Mouse (Mus musculus): ENCODE measurements at regions not wholly inside any gene's neighbourhood (a gene's known extent, or its start where the extent isn't known, plus 50 kb on each side); places are given as distances from the start of the nearest gene placed in this dataset.
A peak's percentile ranks its signal among the peaks of the same experiment; 100 is the strongest.
"Not testable (repeated sequence)": the region's sequence is repeated elsewhere in the genome, so short reads cannot be mapped to it uniquely, and the experiment has no call there.

GRCm38 (mm10) chr12:5744086-5744709, 368.7 kb upstream of the Klhl29 start:
- H3K9ac ChIP-seq, result no peak overlapping the region
- no peaks in the 10 kb centered on the region for H3K4me1 ChIP-seq
- H3K9me3 ChIP-seq (replicated peaks), result 0 out of 2 replicates have a peak, but pooled peaks cover 9% of the 10 kb centered on the region
- H3K4me2 ChIP-seq (replicated peaks), result no peak overlapping the region
- H3K27ac ChIP-seq, result no peak overlapping the region
- no peaks in the 10 kb centered on the region for H3K36me3 ChIP-seq
- H3K4me3 ChIP-seq, result no peak overlapping the region
- ATAC-seq (ENCODE audit: low FRiP score), result no peak
- 95% methylated on average over 2 of the region's 2 CpGs for WGBS
- no peaks in the 10 kb centered on the region for H3K27me3 ChIP-seq

GRCm38 (mm10) chr12:5736066-5736465, 360.6 kb upstream of the Klhl29 start:
- no peak overlapping the region for H3K9ac ChIP-seq
- H3K27me3 ChIP-seq, result no peaks in the 10 kb centered on the region
- no peak overlapping the region for H3K27ac ChIP-seq
- no peaks in the 10 kb centered on the region for H3K9me3 ChIP-seq (replicated peaks)
- no peak for ATAC-seq (ENCODE audit: low FRiP score)
- WGBS, result 58% methylated on average over 1 of the region's 1 CpGs
- no peak overlapping the region for H3K4me2 ChIP-seq (replicated peaks)
- peaks cover 6% of the 10 kb centered on the region; the same call in 1 of the 2 replicates for H3K4me1 ChIP-seq
- no peaks in the 10 kb centered on the region for H3K36me3 ChIP-seq
- no peak overlapping the region for H3K4me3 ChIP-seq

GRCm38 (mm10) chr12:5734902-5735301, 359.4 kb upstream of the Klhl29 start:
- no peak overlapping the region for H3K4me3 ChIP-seq
- peaks cover 6% of the 10 kb centered on the region; the same call in 1 of the 2 replicates for H3K4me1 ChIP-seq
- H3K9me3 ChIP-seq (replicated peaks), result no peaks in the 10 kb centered on the region
- no peak for ATAC-seq (ENCODE audit: low FRiP score)
- no peaks in the 10 kb centered on the region for H3K36me3 ChIP-seq
- no peak overlapping the region for H3K9ac ChIP-seq
- no peak overlapping the region for H3K27ac ChIP-seq
- WGBS, result 92% methylated on average over 3 of the region's 3 CpGs
- H3K27me3 ChIP-seq, result no peaks in the 10 kb centered on the region
- no peak overlapping the region for H3K4me2 ChIP-seq (replicated peaks)

GRCm38 (mm10) chr12:5723113-5723512, 347.6 kb upstream of the Klhl29 start:
- Histone ChIP-seq H3K36me3 (no peaks in the 10 kb centered on the region), H3K4me2 (replicated peaks) (no peak overlapping the region), H3K4me3 (no peak overlapping the region), H3K27ac (no peak overlapping the region), H3K27me3 (no peaks in the 10 kb centered on the region), H3K4me1 (no peaks in the 10 kb centered on the region), H3K9ac (no peak overlapping the region), H3K9me3 (replicated peaks) (no peaks in the 10 kb centered on the region)
- 86% methylated on average over 1 of the region's 1 CpGs for WGBS
- ATAC-seq (ENCODE audit: low FRiP score), result no peak

- not testable (repeated sequence) for H3K9me3 ChIP-seq (replicated peaks); H3K4me2 ChIP-seq (replicated peaks); ATAC-seq (ENCODE audit: low FRiP score); H3K27ac ChIP-seq; H3K36me3 ChIP-seq; H3K4me3 ChIP-seq; H3K27me3 ChIP-seq; H3K9ac ChIP-seq; H3K4me1 ChIP-seq
Observed at GRCm38 (mm10) chr12:5717527-5717926, 342.0 kb upstream of the Klhl29 start.

GRCm38 (mm10) chr12:5698778-5699454, 323.4 kb upstream of the Klhl29 start:
- Histone ChIP-seq H3K27ac (no peak overlapping the region), H3K4me3 (no peak overlapping the region), H3K27me3 (no peaks in the 10 kb centered on the region), H3K9me3 (replicated peaks) (no peaks in the 10 kb centered on the region), H3K36me3 (no peaks in the 10 kb centered on the region), H3K4me1 (no peaks in the 10 kb centered on the region), H3K4me2 (replicated peaks) (no peak overlapping the region), H3K9ac (no peak overlapping the region)
- WGBS, result 72% methylated on average over 8 of the region's 8 CpGs
- no peak for ATAC-seq (ENCODE audit: low FRiP score)

GRCm38 (mm10) chr12:5682182-5682581, 306.7 kb upstream of the Klhl29 start:
- Histone ChIP-seq H3K9ac (no peak overlapping the region), H3K4me3 (no peak overlapping the region), H3K4me1 (no peaks in the 10 kb centered on the region), H3K36me3 (no peaks in the 10 kb centered on the region), H3K27ac (no peak overlapping the region), H3K4me2 (replicated peaks) (no peak overlapping the region), H3K27me3 (no peaks in the 10 kb centered on the region), H3K9me3 (replicated peaks) (no peaks in the 10 kb centered on the region)
- no peak for ATAC-seq (ENCODE audit: low FRiP score)
- 86% methylated on average over 5 of the region's 5 CpGs for WGBS

GRCm38 (mm10) chr12:5678126-5678525, 302.6 kb upstream of the Klhl29 start:
- 91% methylated on average over 8 of the region's 8 CpGs for WGBS
- H3K9ac ChIP-seq; H3K27ac ChIP-seq; H3K9me3 ChIP-seq (replicated peaks); H3K36me3 ChIP-seq; H3K4me3 ChIP-seq; ATAC-seq (ENCODE audit: low FRiP score); H3K4me2 ChIP-seq (replicated peaks); H3K4me1 ChIP-seq; H3K27me3 ChIP-seq: not testable (repeated sequence)

- Histone ChIP-seq H3K9ac (no peak overlapping the region), H3K9me3 (replicated peaks) (no peaks in the 10 kb centered on the region), H3K4me2 (replicated peaks) (no peak overlapping the region), H3K4me3 (no peak overlapping the region), H3K36me3 (no peaks in the 10 kb centered on the region), H3K4me1 (no peaks in the 10 kb centered on the region), H3K27ac (no peak overlapping the region), H3K27me3 (no peaks in the 10 kb centered on the region)
- ATAC-seq (ENCODE audit: low FRiP score), result no peak
- 65% methylated on average over 3 of the region's 3 CpGs for WGBS
Observed at GRCm38 (mm10) chr12:5668486-5668885, 293.0 kb upstream of the Klhl29 start.

GRCm38 (mm10) chr12:5637571-5638275, 262.2 kb upstream of the Klhl29 start:
- H3K27ac ChIP-seq, result no peak overlapping the region
- no peak overlapping the region for H3K9ac ChIP-seq
- no peaks in the 10 kb centered on the region for H3K27me3 ChIP-seq
- H3K4me3 ChIP-seq, result no peak overlapping the region
- H3K9me3 ChIP-seq (replicated peaks), result no peaks in the 10 kb centered on the region
- no peaks in the 10 kb centered on the region for H3K36me3 ChIP-seq
- no peaks in the 10 kb centered on the region for H3K4me1 ChIP-seq
- no peak for ATAC-seq (ENCODE audit: low FRiP score)
- WGBS, result 79% methylated on average over 9 of the region's 9 CpGs
- no peak overlapping the region for H3K4me2 ChIP-seq (replicated peaks)

GRCm38 (mm10) chr12:5633971-5634370, 258.5 kb upstream of the Klhl29 start:
- ATAC-seq (ENCODE audit: low FRiP score), result no peak
- Histone ChIP-seq H3K4me3 (no peak overlapping the region), H3K4me1 (no peaks in the 10 kb centered on the region), H3K27me3 (no peaks in the 10 kb centered on the region), H3K4me2 (replicated peaks) (no peak overlapping the region), H3K9ac (no peak overlapping the region), H3K27ac (no peak overlapping the region), H3K36me3 (no peaks in the 10 kb centered on the region), H3K9me3 (replicated peaks) (no peaks in the 10 kb centered on the region)
- 82% methylated on average over 3 of the region's 3 CpGs for WGBS

GRCm38 (mm10) chr12:5601084-5601654, 225.7 kb upstream of the Klhl29 start:
- H3K4me3 ChIP-seq, result no peak overlapping the region
- H3K9me3 ChIP-seq (replicated peaks), result no peaks in the 10 kb centered on the region
- peak; percentile 72 for ATAC-seq (ENCODE audit: low FRiP score)
- H3K27ac ChIP-seq, result no peak overlapping the region
- H3K9ac ChIP-seq, result no peak overlapping the region
- H3K4me2 ChIP-seq (replicated peaks), result no peak overlapping the region
- H3K36me3 ChIP-seq, result no peaks in the 10 kb centered on the region
- H3K4me1 ChIP-seq, result no peaks in the 10 kb centered on the region
- no peaks in the 10 kb centered on the region for H3K27me3 ChIP-seq
- WGBS, result 54% methylated on average over 9 of the region's 9 CpGs

All from hindbrain, embryonic 12.5 days (tissue).